Mouse (Mus musculus): ENCODE measurements at regions not wholly inside any gene's neighbourhood (a gene's known extent, or its start where the extent isn't known, plus 50 kb on each side); places are given as distances from the start of the nearest gene placed in this dataset.

DNA sequence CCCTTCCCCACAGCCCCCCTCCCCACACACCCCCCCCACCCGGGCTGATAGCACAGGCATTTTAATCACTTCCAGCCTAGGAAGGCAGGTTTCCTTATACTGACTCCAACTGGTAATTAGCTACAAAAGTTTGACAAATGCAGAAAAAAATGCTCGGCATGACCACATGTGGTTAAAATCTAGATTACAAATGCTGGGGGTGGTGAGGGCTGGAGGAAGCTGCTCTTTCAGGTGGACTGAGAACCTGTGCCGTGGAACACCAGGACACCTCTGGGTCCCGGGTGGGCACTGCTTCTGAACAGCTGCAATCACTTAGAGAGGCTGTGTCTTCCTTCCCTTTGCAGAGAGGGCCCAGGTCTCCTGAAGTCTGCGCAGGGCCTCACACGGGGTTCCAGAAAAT, 358.7 kb downstream of the Nuak1 start:
- no peaks in the 10 kb centered on the region for H3K36me3 ChIP-seq
- no peak overlapping the region for H3K9ac ChIP-seq (replicated peaks)
- no peaks in the 10 kb centered on the region for H3K4me1 ChIP-seq
- H3K9me3 ChIP-seq (replicated peaks) = peaks cover 8% of the 10 kb centered on the region; the same call in 1 of the 2 replicates
- no peaks in the 10 kb centered on the region for H3K27me3 ChIP-seq (replicated peaks)
- no peak overlapping the region for H3K4me2 ChIP-seq
- H3K27ac ChIP-seq (replicated peaks) = no peak overlapping the region
- WGBS = 57% methylated on average over 6 of the region's 6 CpGs
- no peak overlapping the region for H3K4me3 ChIP-seq (replicated peaks)
- no peak for ATAC-seq (ENCODE audit: low FRiP score)

GRCm38 (mm10) chr10:84087528-84087927, 352.9 kb downstream of the Nuak1 start:
- no peak overlapping the region for H3K4me3 ChIP-seq (replicated peaks)
- no peaks in the 10 kb centered on the region for H3K4me1 ChIP-seq
- 84% methylated on average over 5 of the region's 5 CpGs for WGBS
- ATAC-seq (ENCODE audit: low FRiP score) = no peak
- H3K9ac ChIP-seq (replicated peaks) = no peak overlapping the region
- no peaks in the 10 kb centered on the region for H3K9me3 ChIP-seq (replicated peaks)
- H3K27me3 ChIP-seq (replicated peaks) = no peaks in the 10 kb centered on the region
- no peak overlapping the region for H3K27ac ChIP-seq (replicated peaks)
- no peak overlapping the region for H3K4me2 ChIP-seq
- no peaks in the 10 kb centered on the region for H3K36me3 ChIP-seq

- no peaks in the 10 kb centered on the region for H3K9me3 ChIP-seq (replicated peaks)
- H3K4me3 ChIP-seq (replicated peaks) = no peak overlapping the region
- ATAC-seq (ENCODE audit: low FRiP score) = no peak
- no peaks in the 10 kb centered on the region for H3K27me3 ChIP-seq (replicated peaks)
- 79% methylated on average over 3 of the region's 3 CpGs for WGBS
- no peak overlapping the region for H3K4me2 ChIP-seq
- H3K27ac ChIP-seq (replicated peaks) = no peak overlapping the region
- no peak overlapping the region for H3K9ac ChIP-seq (replicated peaks)
- no peaks in the 10 kb centered on the region for H3K36me3 ChIP-seq
- H3K4me1 ChIP-seq = no peaks in the 10 kb centered on the region
Observed at GRCm38 (mm10) chr10:84087929-84088328, 352.5 kb downstream of the Nuak1 start.

GRCm38 (mm10) chr10:84088799-84089778, 351.3 kb downstream of the Nuak1 start:
- Histone ChIP-seq H3K4me3 (replicated peaks) (no peak overlapping the region), H3K4me1 (no peaks in the 10 kb centered on the region), H3K27me3 (replicated peaks) (no peaks in the 10 kb centered on the region), H3K4me2 (no peak overlapping the region), H3K36me3 (no peaks in the 10 kb centered on the region), H3K9ac (replicated peaks) (no peak overlapping the region), H3K27ac (replicated peaks) (no peak overlapping the region), H3K9me3 (replicated peaks) (no peaks in the 10 kb centered on the region)
- ATAC-seq (ENCODE audit: low FRiP score) = no peak
- WGBS = 70% methylated on average over 18 of the region's 18 CpGs

DNA sequence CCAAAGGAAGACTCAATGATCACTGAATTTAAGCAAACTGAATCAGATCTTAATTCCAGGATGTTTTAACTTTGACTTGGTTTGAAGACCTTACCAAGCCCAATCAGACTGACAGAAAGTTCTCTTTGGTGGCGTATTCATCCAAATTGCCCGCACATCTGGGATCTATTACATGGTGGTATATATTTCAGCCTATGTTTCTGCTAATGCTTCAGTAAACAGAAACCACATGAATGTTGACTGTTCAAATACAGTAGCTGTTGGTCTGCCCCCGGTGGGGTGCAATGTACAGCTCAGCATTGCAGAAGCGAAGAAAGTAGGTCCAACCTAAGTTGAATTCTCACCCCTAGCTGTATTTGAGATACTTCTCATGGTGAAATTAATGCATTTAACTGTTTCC, 346.5 kb downstream of the Nuak1 start:
- Histone ChIP-seq H3K27me3 (replicated peaks) (no peaks in the 10 kb centered on the region), H3K4me2 (no peak overlapping the region), H3K4me1 (no peaks in the 10 kb centered on the region), H3K9ac (replicated peaks) (no peak overlapping the region), H3K4me3 (replicated peaks) (no peak overlapping the region), H3K36me3 (no peaks in the 10 kb centered on the region), H3K9me3 (replicated peaks) (no peaks in the 10 kb centered on the region), H3K27ac (replicated peaks) (no peak overlapping the region)
- ATAC-seq (ENCODE audit: low FRiP score) = no peak
- 93% methylated on average over 4 of the region's 4 CpGs for WGBS

GRCm38 (mm10) chr10:84097196-84097595, 343.2 kb downstream of the Nuak1 start:
- Histone ChIP-seq H3K36me3 (no peaks in the 10 kb centered on the region), H3K27me3 (replicated peaks) (no peaks in the 10 kb centered on the region), H3K4me2 (no peak overlapping the region), H3K27ac (replicated peaks) (no peak overlapping the region), H3K4me1 (no peaks in the 10 kb centered on the region), H3K9ac (replicated peaks) (no peak overlapping the region), H3K9me3 (replicated peaks) (no peaks in the 10 kb centered on the region), H3K4me3 (replicated peaks) (no peak overlapping the region)
- WGBS = 31% methylated on average over 5 of the region's 5 CpGs
- ATAC-seq (ENCODE audit: low FRiP score) = no peak

- H3K9ac ChIP-seq (replicated peaks) = no peak overlapping the region
- no peak overlapping the region for H3K27ac ChIP-seq (replicated peaks)
- ATAC-seq (ENCODE audit: low FRiP score) = no peak
- no peaks in the 10 kb centered on the region for H3K27me3 ChIP-seq (replicated peaks)
- H3K9me3 ChIP-seq (replicated peaks) = no peaks in the 10 kb centered on the region
- no peaks in the 10 kb centered on the region for H3K36me3 ChIP-seq
- H3K4me1 ChIP-seq = no peaks in the 10 kb centered on the region
- 68% methylated on average over 7 of the region's 7 CpGs for WGBS
- H3K4me3 ChIP-seq (replicated peaks) = no peak overlapping the region
- H3K4me2 ChIP-seq = no peak overlapping the region
Observed at GRCm38 (mm10) chr10:84103985-84104384, 336.4 kb downstream of the Nuak1 start.

DNA sequence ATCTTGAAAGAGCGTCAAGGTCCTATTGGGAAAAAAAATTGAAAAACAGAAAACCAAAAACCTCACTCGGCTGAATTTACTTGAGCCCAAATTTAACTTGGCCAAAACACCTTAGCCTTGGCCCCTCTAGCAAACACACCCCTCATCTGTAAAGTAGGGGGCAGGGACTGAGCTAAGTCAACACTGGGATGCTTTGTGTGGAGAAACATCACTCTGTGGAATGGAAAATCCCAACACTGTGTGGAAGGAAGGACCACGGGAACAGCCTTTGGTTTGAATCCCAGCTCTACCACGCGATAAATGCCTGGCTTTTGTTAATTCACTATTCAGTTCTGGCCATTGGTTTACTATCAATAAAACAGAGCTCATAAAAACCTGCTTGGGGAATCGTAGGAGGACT, 335.8 kb downstream of the Nuak1 start:
- Histone ChIP-seq H3K36me3 (no peaks in the 10 kb centered on the region), H3K4me1 (no peaks in the 10 kb centered on the region), H3K9me3 (replicated peaks) (no peaks in the 10 kb centered on the region), H3K9ac (replicated peaks) (no peak overlapping the region), H3K27me3 (replicated peaks) (no peaks in the 10 kb centered on the region), H3K4me3 (replicated peaks) (no peak overlapping the region), H3K27ac (replicated peaks) (no peak overlapping the region), H3K4me2 (no peak overlapping the region)
- ATAC-seq (ENCODE audit: low FRiP score) = no peak
- 67% methylated on average over 6 of the region's 6 CpGs for WGBS

DNA sequence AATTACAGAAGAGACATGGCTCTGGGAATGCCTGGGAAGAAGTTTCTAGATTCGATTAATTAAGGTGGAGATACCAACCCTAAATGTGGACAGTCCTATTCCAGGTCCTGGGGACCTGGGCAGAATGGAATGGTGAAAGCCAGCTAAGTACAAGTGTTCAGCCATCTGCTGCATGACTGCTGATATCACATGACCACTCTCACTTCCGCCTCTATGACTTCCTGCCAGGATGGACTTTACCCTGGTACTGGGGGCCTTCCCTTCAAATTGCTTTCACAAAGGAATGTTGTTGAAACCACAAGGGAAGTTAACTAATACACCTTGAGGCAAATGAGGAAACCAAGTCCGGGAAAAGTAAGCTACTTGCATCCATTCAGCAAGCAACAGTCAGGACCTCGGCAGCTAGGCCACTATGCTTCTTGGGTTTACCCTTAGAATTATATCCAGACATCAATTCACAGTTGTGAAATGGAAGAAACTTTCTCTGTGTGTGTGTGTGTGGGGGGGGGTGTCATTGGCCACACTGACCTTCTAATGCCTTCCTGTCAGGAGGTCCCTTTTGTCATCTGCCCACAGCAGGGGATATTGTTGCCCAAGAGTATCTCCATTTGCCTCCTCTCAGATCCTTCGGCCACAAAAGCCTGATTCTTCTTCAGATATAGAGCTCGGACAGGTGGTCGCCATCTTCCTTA, 330.6 kb downstream of the Nuak1 start:
- H3K27ac ChIP-seq (replicated peaks) = no peak overlapping the region
- no peak for ATAC-seq (ENCODE audit: low FRiP score)
- no peaks in the 10 kb centered on the region for H3K27me3 ChIP-seq (replicated peaks)
- H3K36me3 ChIP-seq = no peaks in the 10 kb centered on the region
- no peak overlapping the region for H3K4me2 ChIP-seq
- 79% methylated on average over 7 of the region's 7 CpGs for WGBS
- H3K4me3 ChIP-seq (replicated peaks) = no peak overlapping the region
- H3K4me1 ChIP-seq = peaks cover 5% of the 10 kb centered on the region; the same call in 1 of the 2 replicates
- H3K9ac ChIP-seq (replicated peaks) = no peak overlapping the region
- H3K9me3 ChIP-seq (replicated peaks) = no peaks in the 10 kb centered on the region

DNA sequence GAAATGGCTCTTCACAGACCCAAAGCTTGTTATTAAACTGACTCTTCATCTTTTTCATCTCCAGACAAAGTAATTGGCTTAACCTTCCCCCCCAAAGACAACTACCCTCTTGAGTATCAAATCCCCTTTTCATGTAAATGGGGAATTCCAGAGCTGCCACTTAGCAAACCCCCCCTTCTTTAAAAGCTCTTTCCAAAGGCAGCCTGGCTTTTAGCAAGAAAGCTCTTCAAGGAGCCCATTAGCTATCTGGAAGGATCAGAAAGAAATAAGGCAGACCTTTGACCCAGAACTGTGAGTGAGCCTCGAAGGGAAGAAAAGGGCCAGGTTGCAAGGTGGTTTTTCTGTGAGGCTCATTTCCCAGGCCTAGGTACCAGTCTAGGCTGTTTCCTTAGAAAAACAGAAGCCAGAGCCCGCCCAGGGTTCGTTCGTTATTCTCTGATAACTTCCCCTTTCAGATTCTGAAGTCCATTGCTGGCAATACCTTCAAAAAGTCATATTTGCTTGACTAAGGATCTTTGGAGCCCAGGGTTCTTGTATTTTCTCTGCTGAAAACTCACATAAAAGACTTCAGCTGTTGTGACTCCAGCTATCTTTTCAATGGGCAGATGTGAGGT, 329.9 kb downstream of the Nuak1 start:
- Histone ChIP-seq H3K36me3 (no peaks in the 10 kb centered on the region), H3K27ac (replicated peaks) (no peak overlapping the region), H3K4me1 (peaks cover 5% of the 10 kb centered on the region; the same call in 1 of the 2 replicates), H3K9me3 (replicated peaks) (no peaks in the 10 kb centered on the region), H3K4me3 (replicated peaks) (no peak overlapping the region), H3K27me3 (replicated peaks) (no peaks in the 10 kb centered on the region), H3K9ac (replicated peaks) (no peak overlapping the region), H3K4me2 (no peak overlapping the region)
- ATAC-seq (ENCODE audit: low FRiP score) = no peak
- WGBS = 63% methylated on average over 4 of the region's 4 CpGs

- ATAC-seq (ENCODE audit: low FRiP score) = no peak
Observed at GRCm38 (mm10) chr10:84111502-84111901, 328.9 kb downstream of the Nuak1 start.

More at GRCm38 (mm10) chr10:84111502-84111901, 328.9 kb downstream of the Nuak1 start:
- Histone ChIP-seq H3K27me3 (replicated peaks) (no peaks in the 10 kb centered on the region), H3K27ac (replicated peaks) (no peak overlapping the region), H3K4me2 (no peak overlapping the region), H3K9me3 (replicated peaks) (no peaks in the 10 kb centered on the region), H3K9ac (replicated peaks) (no peak overlapping the region), H3K36me3 (no peaks in the 10 kb centered on the region), H3K4me1 (peaks cover 5% of the 10 kb centered on the region; the same call in 1 of the 2 replicates), H3K4me3 (replicated peaks) (no peak overlapping the region)
- WGBS = 35% methylated on average over 5 of the region's 5 CpGs

Measured in neural tube, embryonic 15.5 days (tissue).